Mouse (Mus musculus): ENCODE measurements around the gene Lrif1. TPM values are rescaled to one million over a fixed set of nuclear protein-coding genes. Genes with fewer than 3 reads are reported as not detected.
"Not testable (repeated sequence)": the region's sequence is repeated elsewhere in the genome, so short reads cannot be mapped to it uniquely, and the experiment has no call there.

Lrif1 gene
- 19.5 and 20.7 TPM in 2 replicates for polyA plus RNA-seq (2014; fragmentation: Nextera tagmentation; extraction: Ambion mirVana)

- ATAC-seq (ENCODE audit: low read depth): peak; percentile 100
- no peaks in the 10 kb centered on the region for H3K27me3 ChIP-seq (ENCODE audit: control insufficient read depth, insufficient read depth, low read length)
- H3K4me3 ChIP-seq (ENCODE audit: low read depth, low read length): peak within 1 kb of the TSS; percentile 54
- no peaks in the 10 kb centered on the region for H3K9me3 ChIP-seq (ENCODE audit: control insufficient read depth, low read length)
- under 1% methylated on average over 20 of the region's 20 CpGs for WGBS
- peak within 1 kb of the TSS; percentile 71 for H3K9ac ChIP-seq (replicated peaks; ENCODE audit: low read depth, low read length)
- H3K4me2 ChIP-seq (ENCODE audit: low read depth, low read length): peak within 1 kb of the TSS; percentile 47
- H3K27ac ChIP-seq (ENCODE audit: low read depth, low read length): peak within 1 kb of the TSS; percentile 83
- no peaks in the 10 kb centered on the region for H3K4me1 ChIP-seq (ENCODE audit: control insufficient read depth, insufficient read depth, low read length)
- no peaks in the 10 kb centered on the region for H3K36me3 ChIP-seq (ENCODE audit: control insufficient read depth, insufficient read depth, low read length)
Measured at GRCm38 (mm10) chr3:106684830-106685229, at the start of gene Lrif1. Gene Lrif1 (plus strand): TSS chr3:106684987.

- WGBS: 76% methylated on average over 14 of the region's 14 CpGs
- H3K9ac ChIP-seq (replicated peaks; ENCODE audit: low read depth, low read length); H3K36me3 ChIP-seq (ENCODE audit: control insufficient read depth, insufficient read depth, low read length); H3K9me3 ChIP-seq (ENCODE audit: control insufficient read depth, low read length); H3K27ac ChIP-seq (ENCODE audit: low read depth, low read length); ATAC-seq (ENCODE audit: low read depth); H3K4me1 ChIP-seq (ENCODE audit: control insufficient read depth, insufficient read depth, low read length); H3K4me3 ChIP-seq (ENCODE audit: low read depth, low read length); H3K4me2 ChIP-seq (ENCODE audit: low read depth, low read length); H3K27me3 ChIP-seq (ENCODE audit: control insufficient read depth, insufficient read depth, low read length): not testable (repeated sequence)
Measured at GRCm38 (mm10) chr3:106672811-106673210, 12.0 kb upstream of the Lrif1 start.

- no peaks in the 10 kb centered on the region for H3K36me3 ChIP-seq (ENCODE audit: control insufficient read depth, insufficient read depth, low read length)
- H3K4me2 ChIP-seq (ENCODE audit: low read depth, low read length): peak overlapping the region; percentile 47
- 17% methylated on average over 1 of the region's 1 CpGs for WGBS
- H3K27me3 ChIP-seq (ENCODE audit: control insufficient read depth, insufficient read depth, low read length): no peaks in the 10 kb centered on the region
- H3K9ac ChIP-seq (replicated peaks; ENCODE audit: low read depth, low read length): peak overlapping the region; percentile 71
- no peaks in the 10 kb centered on the region for H3K4me1 ChIP-seq (ENCODE audit: control insufficient read depth, insufficient read depth, low read length)
- H3K4me3 ChIP-seq (ENCODE audit: low read depth, low read length): peak overlapping the region; percentile 54
- no peak overlapping the region; the same call in 1 of the 2 replicates for H3K27ac ChIP-seq (ENCODE audit: low read depth, low read length)
- ATAC-seq (ENCODE audit: low read depth): no peak
- H3K9me3 ChIP-seq (ENCODE audit: control insufficient read depth, low read length): no peaks in the 10 kb centered on the region
Measured at GRCm38 (mm10) chr3:106685381-106685780, 594 bp downstream of the Lrif1 start.

GRCm38 (mm10) chr3:106721397-106722027, 36.7 kb downstream of the Lrif1 start:
- H3K27me3 ChIP-seq (ENCODE audit: control insufficient read depth, insufficient read depth, low read length): no peaks in the 10 kb centered on the region
- peak overlapping the region; percentile 68 for H3K4me2 ChIP-seq (ENCODE audit: low read depth, low read length)
- H3K9me3 ChIP-seq (ENCODE audit: control insufficient read depth, low read length): no peaks in the 10 kb centered on the region
- no peaks in the 10 kb centered on the region for H3K4me1 ChIP-seq (ENCODE audit: control insufficient read depth, insufficient read depth, low read length)
- peak overlapping the region; percentile 95 for H3K27ac ChIP-seq (ENCODE audit: low read depth, low read length)
- ATAC-seq (ENCODE audit: low read depth): peak; percentile 99
- peak overlapping the region; percentile 65 for H3K9ac ChIP-seq (replicated peaks; ENCODE audit: low read depth, low read length)
- peak overlapping the region; percentile 62 for H3K4me3 ChIP-seq (ENCODE audit: low read depth, low read length)
- WGBS: 2% methylated on average over 31 of the region's 31 CpGs
- H3K36me3 ChIP-seq (ENCODE audit: control insufficient read depth, insufficient read depth, low read length): no peaks in the 10 kb centered on the region

GRCm38 (mm10) chr3:106722028-106722945, 37.5 kb downstream of the Lrif1 start:
- Histone ChIP-seq H3K27me3 (ENCODE audit: control insufficient read depth, insufficient read depth, low read length) (no peaks in the 10 kb centered on the region), H3K4me3 (ENCODE audit: low read depth, low read length) (peak overlapping the region; percentile 62), H3K4me2 (ENCODE audit: low read depth, low read length) (peak overlapping the region; percentile 68), H3K27ac (ENCODE audit: low read depth, low read length) (peak overlapping the region; percentile 95), H3K9me3 (ENCODE audit: control insufficient read depth, low read length) (0 out of 2 replicates have a peak, but pooled peaks cover under 1% of the 10 kb centered on the region), H3K9ac (replicated peaks; ENCODE audit: low read depth, low read length) (peak overlapping the region; percentile 65), H3K36me3 (ENCODE audit: control insufficient read depth, insufficient read depth, low read length) (no peaks in the 10 kb centered on the region), H3K4me1 (ENCODE audit: control insufficient read depth, insufficient read depth, low read length) (no peaks in the 10 kb centered on the region)
- peak; percentile 95 for ATAC-seq (ENCODE audit: low read depth)
- 1% methylated on average over 33 of the region's 33 CpGs for WGBS

DNA sequence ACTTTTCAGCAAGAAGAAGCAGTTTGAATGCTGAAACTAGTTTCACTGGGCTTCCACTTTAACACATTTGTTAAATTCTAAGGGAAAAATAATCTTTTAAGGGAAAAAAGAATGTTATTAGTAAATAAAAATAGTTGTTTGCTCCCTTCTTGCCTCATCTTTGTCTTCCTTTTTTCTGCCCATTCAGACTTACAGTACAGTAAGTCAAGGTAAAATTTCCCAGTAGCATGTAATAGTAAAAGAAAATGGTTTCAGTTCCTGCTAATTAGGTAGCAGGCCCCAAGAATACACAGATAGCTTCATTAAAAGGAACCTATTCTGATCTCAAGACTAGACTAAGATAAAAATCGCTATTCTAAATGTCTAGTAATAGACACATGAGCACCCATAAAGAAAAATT, 71.1 kb downstream of the Lrif1 start:
- WGBS: 70% methylated on average over 1 of the region's 1 CpGs
- H3K4me2 ChIP-seq (ENCODE audit: low read depth, low read length): no peak overlapping the region
- no peaks in the 10 kb centered on the region for H3K27me3 ChIP-seq (ENCODE audit: control insufficient read depth, insufficient read depth, low read length)
- H3K4me1 ChIP-seq (ENCODE audit: control insufficient read depth, insufficient read depth, low read length): no peaks in the 10 kb centered on the region
- H3K9ac ChIP-seq (replicated peaks; ENCODE audit: low read depth, low read length): no peak overlapping the region
- no peak overlapping the region for H3K4me3 ChIP-seq (ENCODE audit: low read depth, low read length)
- H3K27ac ChIP-seq (ENCODE audit: low read depth, low read length): no peak overlapping the region
- H3K9me3 ChIP-seq (ENCODE audit: control insufficient read depth, low read length): no peaks in the 10 kb centered on the region
- no peaks in the 10 kb centered on the region for H3K36me3 ChIP-seq (ENCODE audit: control insufficient read depth, insufficient read depth, low read length)
- ATAC-seq (ENCODE audit: low read depth): no peak

GRCm38 (mm10) chr3:106771834-106772233, 87.0 kb downstream of the Lrif1 start:
- H3K9ac ChIP-seq (replicated peaks; ENCODE audit: low read depth, low read length): no peak overlapping the region
- no peak for ATAC-seq (ENCODE audit: low read depth)
- H3K27ac ChIP-seq (ENCODE audit: low read depth, low read length): no peak overlapping the region
- WGBS: 91% methylated on average over 1 of the region's 1 CpGs
- H3K27me3 ChIP-seq (ENCODE audit: control insufficient read depth, insufficient read depth, low read length): no peaks in the 10 kb centered on the region
- no peak overlapping the region for H3K4me2 ChIP-seq (ENCODE audit: low read depth, low read length)
- H3K4me1 ChIP-seq (ENCODE audit: control insufficient read depth, insufficient read depth, low read length): no peaks in the 10 kb centered on the region
- H3K9me3 ChIP-seq (ENCODE audit: control insufficient read depth, low read length): no peaks in the 10 kb centered on the region
- H3K36me3 ChIP-seq (ENCODE audit: control insufficient read depth, insufficient read depth, low read length): no peaks in the 10 kb centered on the region
- H3K4me3 ChIP-seq (ENCODE audit: low read depth, low read length): no peak overlapping the region

GRCm38 (mm10) chr3:106785130-106785529, 100.3 kb downstream of the Lrif1 start:
- Histone ChIP-seq H3K36me3 (ENCODE audit: control insufficient read depth, insufficient read depth, low read length) (no peaks in the 10 kb centered on the region), H3K4me3 (ENCODE audit: low read depth, low read length) (no peak overlapping the region), H3K9me3 (ENCODE audit: control insufficient read depth, low read length) (no peaks in the 10 kb centered on the region; the same call in 1 of the 2 replicates), H3K9ac (replicated peaks; ENCODE audit: low read depth, low read length) (no peak overlapping the region), H3K4me1 (ENCODE audit: control insufficient read depth, insufficient read depth, low read length) (no peaks in the 10 kb centered on the region), H3K4me2 (ENCODE audit: low read depth, low read length) (no peak overlapping the region), H3K27me3 (ENCODE audit: control insufficient read depth, insufficient read depth, low read length) (no peaks in the 10 kb centered on the region), H3K27ac (ENCODE audit: low read depth, low read length) (no peak overlapping the region)
- ATAC-seq (ENCODE audit: low read depth): no peak
- 85% methylated on average over 3 of the region's 3 CpGs for WGBS

Measured in neural tube, embryonic 14.5 days (tissue).